Mouse (Mus musculus): ENCODE results near the gene Fgf5. TPM values are rescaled to one million over a fixed set of nuclear protein-coding genes. Genes with fewer than 3 reads are reported as not detected.

The Fgf5 gene
- polyA plus RNA-seq, 1 experiment from 2014 or later: 1.7 TPM

GRCm38 (mm10) chr5:98283696-98284478 lies 29.9 kb downstream of the Fgf5 start:
- WGBS: 28% methylated on average over 17 of the region's 17 CpGs
- H3K4me1 ChIP-seq (ENCODE audit: control insufficient read depth, insufficient read depth, low read length): 0 out of 2 replicates have a peak, but pooled peaks cover 5% of the 10 kb centered on the region
- ATAC-seq (ENCODE audit: low read depth): 0 out of 2 replicates have a peak, but pooled peaks have one; percentile 75

GRCm38 (mm10) chr5:98290642-98291041 lies 36.7 kb downstream of the Fgf5 start:
- Histone ChIP-seq H3K4me3 (ENCODE audit: low read depth, low read length) (no peak overlapping the region), H3K9me3 (ENCODE audit: control insufficient read depth, low read length) (no peaks in the 10 kb centered on the region), H3K27ac (replicated peaks; ENCODE audit: low read depth, low read length) (no peak overlapping the region), H3K4me1 (ENCODE audit: control insufficient read depth, insufficient read depth, low read length) (no peaks in the 10 kb centered on the region; the same call in 1 of the 2 replicates), H3K4me2 (ENCODE audit: low read depth, low read length) (no peak overlapping the region), H3K9ac (ENCODE audit: low read depth, low read length) (no peak overlapping the region), H3K36me3 (ENCODE audit: control insufficient read depth, insufficient read depth, low read length) (no peaks in the 10 kb centered on the region), H3K27me3 (replicated peaks; ENCODE audit: control insufficient read depth, insufficient read depth, low read length) (peaks cover 30% of the 10 kb centered on the region)
- ATAC-seq (ENCODE audit: low read depth): no peak
- 81% methylated on average over 8 of the region's 8 CpGs for WGBS
- DNase-seq (ENCODE audit: low spot score): no peak

More at GRCm38 (mm10) chr5:98283696-98284478, 29.9 kb downstream of the Fgf5 start:
- Histone ChIP-seq H3K4me2 (ENCODE audit: low read depth, low read length) (peak overlapping the region; percentile 36), H3K36me3 (ENCODE audit: control insufficient read depth, insufficient read depth, low read length) (no peaks in the 10 kb centered on the region), H3K4me3 (ENCODE audit: low read depth, low read length) (no peak overlapping the region), H3K9me3 (ENCODE audit: control insufficient read depth, low read length) (no peaks in the 10 kb centered on the region), H3K9ac (ENCODE audit: low read depth, low read length) (no peak overlapping the region), H3K27me3 (replicated peaks; ENCODE audit: control insufficient read depth, insufficient read depth, low read length) (no peaks in the 10 kb centered on the region; the same call in 1 of the 2 replicates), H3K27ac (replicated peaks; ENCODE audit: low read depth, low read length) (no peak overlapping the region)
- peak; percentile 60 for DNase-seq (ENCODE audit: low spot score)

- no peak for ATAC-seq (ENCODE audit: low read depth)
- WGBS: 2% methylated on average over 19 of the region's 19 CpGs
- no peaks in the 10 kb centered on the region; the same call in 1 of the 2 replicates for H3K4me1 ChIP-seq (ENCODE audit: control insufficient read depth, insufficient read depth, low read length)
- H3K36me3 ChIP-seq (ENCODE audit: control insufficient read depth, insufficient read depth, low read length): no peaks in the 10 kb centered on the region
- H3K4me2 ChIP-seq (ENCODE audit: low read depth, low read length): peak overlapping the region; percentile 48
- H3K9me3 ChIP-seq (ENCODE audit: control insufficient read depth, low read length): no peaks in the 10 kb centered on the region
- peak overlapping the region; percentile 26 for H3K4me3 ChIP-seq (ENCODE audit: low read depth, low read length)
- peaks cover 30% of the 10 kb centered on the region for H3K27me3 ChIP-seq (replicated peaks; ENCODE audit: control insufficient read depth, insufficient read depth, low read length)
- H3K9ac ChIP-seq (ENCODE audit: low read depth, low read length): no peak overlapping the region
- no peak overlapping the region for H3K27ac ChIP-seq (replicated peaks; ENCODE audit: low read depth, low read length)
- peak; percentile 11 for DNase-seq (ENCODE audit: low spot score)
Observed at GRCm38 (mm10) chr5:98292388-98293048, 38.5 kb downstream of the Fgf5 start.

DNA sequence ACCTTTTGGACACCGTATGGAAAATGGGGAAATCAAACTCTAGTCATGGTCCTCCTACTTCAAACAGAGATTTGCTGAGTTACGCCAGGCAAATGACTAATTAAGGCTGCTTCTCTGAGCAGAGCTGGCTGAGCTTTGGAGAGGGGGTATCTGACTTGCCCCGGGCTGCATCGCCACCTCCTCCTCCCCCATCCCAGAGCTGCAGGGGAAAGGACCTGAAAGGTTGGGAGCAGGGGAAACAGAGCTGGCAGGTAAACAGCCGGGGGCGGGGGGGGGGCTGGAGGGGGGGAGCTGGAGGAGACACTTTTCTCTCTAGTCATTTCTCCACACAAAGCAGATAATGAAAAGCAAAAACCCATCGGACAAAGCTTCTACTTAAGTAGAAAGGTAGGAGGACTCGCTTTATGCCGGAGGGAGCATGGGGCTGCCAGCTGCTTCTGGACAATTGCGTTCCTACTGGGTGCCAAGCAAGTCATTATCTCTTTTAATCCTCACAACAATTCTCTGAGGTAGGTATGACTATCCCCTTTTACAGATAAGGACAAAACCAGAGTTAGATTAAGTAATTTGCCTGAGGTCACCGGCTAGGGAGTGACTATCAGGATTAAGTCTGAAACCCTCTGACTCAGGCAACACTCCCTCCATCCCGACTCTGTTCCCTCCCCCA lies 39.2 kb downstream of the Fgf5 start:
- H3K27ac ChIP-seq (replicated peaks; ENCODE audit: low read depth, low read length): no peak overlapping the region
- ATAC-seq (ENCODE audit: low read depth) (no peak), DNase-seq (ENCODE audit: low spot score) (no peak)
- H3K4me2 ChIP-seq (ENCODE audit: low read depth, low read length): peak overlapping the region; percentile 48
- WGBS: under 1% methylated on average over 12 of the region's 12 CpGs
- no peaks in the 10 kb centered on the region; the same call in 1 of the 2 replicates for H3K4me1 ChIP-seq (ENCODE audit: control insufficient read depth, insufficient read depth, low read length)
- H3K9me3 ChIP-seq (ENCODE audit: control insufficient read depth, low read length): no peaks in the 10 kb centered on the region
- peaks cover 30% of the 10 kb centered on the region for H3K27me3 ChIP-seq (replicated peaks; ENCODE audit: control insufficient read depth, insufficient read depth, low read length)
- H3K36me3 ChIP-seq (ENCODE audit: control insufficient read depth, insufficient read depth, low read length): no peaks in the 10 kb centered on the region
- no peak overlapping the region for H3K9ac ChIP-seq (ENCODE audit: low read depth, low read length)
- H3K4me3 ChIP-seq (ENCODE audit: low read depth, low read length): peak overlapping the region; percentile 26

DNA sequence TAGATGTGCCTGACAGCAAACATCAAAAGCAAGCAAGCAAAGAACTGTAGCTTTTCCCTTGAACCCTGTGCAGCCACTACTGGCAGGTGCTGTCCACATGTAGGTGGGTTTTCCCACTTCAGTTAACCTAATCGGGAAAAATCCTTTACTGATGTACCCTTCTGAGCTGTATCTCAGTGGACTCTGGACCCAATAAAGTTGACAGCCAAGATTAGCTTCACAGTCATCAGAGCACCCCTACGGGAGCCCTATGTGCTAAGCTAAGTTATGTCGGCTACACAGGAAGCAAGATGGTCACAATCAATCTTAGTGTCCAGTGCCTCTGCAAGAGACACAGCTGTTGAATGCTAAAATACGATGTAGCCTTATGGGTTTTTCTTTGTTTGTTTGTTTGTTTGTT lies 46.1 kb downstream of the Fgf5 start:
- Histone ChIP-seq H3K27ac (replicated peaks; ENCODE audit: low read depth, low read length) (no peak overlapping the region), H3K4me2 (ENCODE audit: low read depth, low read length) (no peak overlapping the region), H3K36me3 (ENCODE audit: control insufficient read depth, insufficient read depth, low read length) (no peaks in the 10 kb centered on the region), H3K9ac (ENCODE audit: low read depth, low read length) (no peak overlapping the region), H3K9me3 (ENCODE audit: control insufficient read depth, low read length) (no peaks in the 10 kb centered on the region), H3K4me1 (ENCODE audit: control insufficient read depth, insufficient read depth, low read length) (no peaks in the 10 kb centered on the region), H3K27me3 (replicated peaks; ENCODE audit: control insufficient read depth, insufficient read depth, low read length) (no peaks in the 10 kb centered on the region; the same call in 1 of the 2 replicates), H3K4me3 (ENCODE audit: low read depth, low read length) (no peak overlapping the region)
- WGBS: 80% methylated on average over 4 of the region's 4 CpGs
- DNase-seq (ENCODE audit: low spot score) (no peak), ATAC-seq (ENCODE audit: low read depth) (no peak)

- H3K36me3 ChIP-seq (ENCODE audit: control insufficient read depth, insufficient read depth, low read length): no peaks in the 10 kb centered on the region
- WGBS: 80% methylated on average over 4 of the region's 4 CpGs
- DNase-seq (ENCODE audit: low spot score): no peak
Observed at GRCm38 (mm10) chr5:98305673-98306072, 51.7 kb downstream of the Fgf5 start.

GRCm38 (mm10) chr5:98306528-98306927 lies 52.5 kb downstream of the Fgf5 start:
- no peak overlapping the region; the same call in 1 of the 2 replicates for H3K27ac ChIP-seq (replicated peaks; ENCODE audit: low read depth, low read length)
- DNase-seq (ENCODE audit: low spot score): peak; percentile 65
- peak; percentile 55; the same call in 1 of the 2 replicates for ATAC-seq (ENCODE audit: low read depth)
- H3K9ac ChIP-seq (ENCODE audit: low read depth, low read length): no peak overlapping the region
- H3K4me1 ChIP-seq (ENCODE audit: control insufficient read depth, insufficient read depth, low read length): no peaks in the 10 kb centered on the region
- H3K27me3 ChIP-seq (replicated peaks; ENCODE audit: control insufficient read depth, insufficient read depth, low read length): no peaks in the 10 kb centered on the region
- H3K36me3 ChIP-seq (ENCODE audit: control insufficient read depth, insufficient read depth, low read length): no peaks in the 10 kb centered on the region
- H3K9me3 ChIP-seq (ENCODE audit: control insufficient read depth, low read length): no peaks in the 10 kb centered on the region
- no peak overlapping the region for H3K4me3 ChIP-seq (ENCODE audit: low read depth, low read length)
- no peak overlapping the region for H3K4me2 ChIP-seq (ENCODE audit: low read depth, low read length)
- WGBS: 37% methylated on average over 9 of the region's 9 CpGs

More at GRCm38 (mm10) chr5:98305673-98306072, 51.7 kb downstream of the Fgf5 start:
- ATAC-seq (ENCODE audit: low read depth): no peak
- Histone ChIP-seq H3K4me3 (ENCODE audit: low read depth, low read length) (no peak overlapping the region), H3K9me3 (ENCODE audit: control insufficient read depth, low read length) (no peaks in the 10 kb centered on the region), H3K4me1 (ENCODE audit: control insufficient read depth, insufficient read depth, low read length) (no peaks in the 10 kb centered on the region), H3K27ac (replicated peaks; ENCODE audit: low read depth, low read length) (no peak overlapping the region), H3K9ac (ENCODE audit: low read depth, low read length) (no peak overlapping the region), H3K27me3 (replicated peaks; ENCODE audit: control insufficient read depth, insufficient read depth, low read length) (no peaks in the 10 kb centered on the region), H3K4me2 (ENCODE audit: low read depth, low read length) (no peak overlapping the region)

DNA sequence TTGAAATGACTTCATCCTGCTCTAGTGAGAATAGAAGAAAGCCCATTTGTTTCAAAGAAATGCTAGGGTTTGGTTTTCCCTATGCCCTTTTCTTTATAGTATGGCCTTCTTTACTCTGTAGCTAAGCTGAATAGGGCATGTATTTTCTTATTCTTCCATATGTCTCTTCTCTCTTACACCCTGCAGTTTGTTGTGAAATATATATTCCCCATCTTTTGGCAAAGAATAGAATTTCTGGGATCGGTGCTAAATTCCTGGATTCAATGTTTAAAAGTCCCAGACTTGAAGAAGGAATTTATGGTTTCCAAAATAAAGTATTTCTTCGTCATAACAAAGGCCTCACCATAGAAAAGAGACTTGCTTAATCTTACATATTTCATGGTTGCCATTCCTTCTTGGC lies 72.6 kb downstream of the Fgf5 start:
- H3K4me2 ChIP-seq (ENCODE audit: low read depth, low read length): no peak overlapping the region
- DNase-seq (ENCODE audit: low spot score) (no peak), ATAC-seq (ENCODE audit: low read depth) (no peak)
- WGBS: 74% methylated on average over 2 of the region's 2 CpGs
- H3K9me3 ChIP-seq (ENCODE audit: control insufficient read depth, low read length): no peaks in the 10 kb centered on the region
- H3K4me3 ChIP-seq (ENCODE audit: low read depth, low read length): no peak overlapping the region
- H3K27me3 ChIP-seq (replicated peaks; ENCODE audit: control insufficient read depth, insufficient read depth, low read length): 0 out of 2 replicates have a peak, but pooled peaks cover 5% of the 10 kb centered on the region
- H3K9ac ChIP-seq (ENCODE audit: low read depth, low read length): no peak overlapping the region
- H3K36me3 ChIP-seq (ENCODE audit: control insufficient read depth, insufficient read depth, low read length): no peaks in the 10 kb centered on the region
- no peaks in the 10 kb centered on the region for H3K4me1 ChIP-seq (ENCODE audit: control insufficient read depth, insufficient read depth, low read length)
- H3K27ac ChIP-seq (replicated peaks; ENCODE audit: low read depth, low read length): no peak overlapping the region
